Mouse (Mus musculus): ENCODE data around the gene Rasgrp4. TPM values are rescaled to one million over a fixed set of nuclear protein-coding genes. Genes with fewer than 3 reads are reported as not detected.
"Not testable (repeated sequence)": the region's sequence is repeated elsewhere in the genome, so short reads cannot be mapped to it uniquely, and the experiment has no call there.

Rasgrp4 gene
- 0.51 and 6.3 TPM in 2 replicates for total RNA-seq (2014; fragmentation: Nextera tagmentation)
- 0.43 and 1.2 TPM in 2 replicates for total RNA-seq (2017)

- peak; percentile 99 for ATAC-seq (replicated peaks; ENCODE audit: poor library complexity, severe bottlenecking)
Observed at GRCm38 (mm10) chr7:29134693-29135386, at the start of gene Rasgrp4. Gene Rasgrp4, plus strand, starts transcription at chr7:29134851.

GRCm38 (mm10) chr7:29085981-29086380 lies 48.7 kb upstream of the Rasgrp4 start:
- ATAC-seq (replicated peaks; ENCODE audit: poor library complexity, severe bottlenecking): no peak

GRCm38 (mm10) chr7:29086902-29087301 lies 47.7 kb upstream of the Rasgrp4 start:
- ATAC-seq (replicated peaks; ENCODE audit: poor library complexity, severe bottlenecking): no peak

GRCm38 (mm10) chr7:29088817-29089216 lies 45.8 kb upstream of the Rasgrp4 start:
- ATAC-seq (replicated peaks; ENCODE audit: poor library complexity, severe bottlenecking): no peak

- ATAC-seq (replicated peaks; ENCODE audit: poor library complexity, severe bottlenecking): no peak
Observed at GRCm38 (mm10) chr7:29097131-29097530, 37.5 kb upstream of the Rasgrp4 start.

- no peak for ATAC-seq (replicated peaks; ENCODE audit: poor library complexity, severe bottlenecking)
Observed at GRCm38 (mm10) chr7:29101286-29102017, 33.2 kb upstream of the Rasgrp4 start.

GRCm38 (mm10) chr7:29108992-29109955 lies 25.4 kb upstream of the Rasgrp4 start:
- ATAC-seq (replicated peaks; ENCODE audit: poor library complexity, severe bottlenecking): no peak; the same call in 1 of the 2 replicates

- no peak for ATAC-seq (replicated peaks; ENCODE audit: poor library complexity, severe bottlenecking)
Observed at GRCm38 (mm10) chr7:29118142-29118851, 16.4 kb upstream of the Rasgrp4 start.

- no peak for ATAC-seq (replicated peaks; ENCODE audit: poor library complexity, severe bottlenecking)
Observed at GRCm38 (mm10) chr7:29119526-29119925, 15.1 kb upstream of the Rasgrp4 start.

- no peak for ATAC-seq (replicated peaks; ENCODE audit: poor library complexity, severe bottlenecking)
Observed at GRCm38 (mm10) chr7:29122821-29123220, 11.8 kb upstream of the Rasgrp4 start.

GRCm38 (mm10) chr7:29123531-29124358 lies 10.9 kb upstream of the Rasgrp4 start:
- peak; percentile 6; the same call in 1 of the 2 replicates for ATAC-seq (replicated peaks; ENCODE audit: poor library complexity, severe bottlenecking)

GRCm38 (mm10) chr7:29124970-29125369 lies 9.7 kb upstream of the Rasgrp4 start, which contains the start of gene Ryr1:
Gene Ryr1, minus strand, starts transcription at chr7:29125179.
- ATAC-seq (replicated peaks; ENCODE audit: poor library complexity, severe bottlenecking): peak; percentile 85

- peak; percentile 60 for ATAC-seq (replicated peaks; ENCODE audit: poor library complexity, severe bottlenecking)
Observed at GRCm38 (mm10) chr7:29126173-29126915, 8.3 kb upstream of the Rasgrp4 start.

GRCm38 (mm10) chr7:29128725-29129124 lies 5.9 kb upstream of the Rasgrp4 start:
- ATAC-seq (replicated peaks; ENCODE audit: poor library complexity, severe bottlenecking): peak; percentile 72

- ATAC-seq (replicated peaks; ENCODE audit: poor library complexity, severe bottlenecking): no peak
Observed at GRCm38 (mm10) chr7:29134230-29134629, 421 bp upstream of the Rasgrp4 start.

GRCm38 (mm10) chr7:29137429-29137828 lies 2.8 kb downstream of the Rasgrp4 start:
- no peak for ATAC-seq (replicated peaks; ENCODE audit: poor library complexity, severe bottlenecking)

- ATAC-seq (replicated peaks; ENCODE audit: poor library complexity, severe bottlenecking): not testable (repeated sequence)
Observed at GRCm38 (mm10) chr7:29139237-29139636, 4.6 kb downstream of the Rasgrp4 start.

GRCm38 (mm10) chr7:29141416-29141815 lies 6.8 kb downstream of the Rasgrp4 start:
- no peak for ATAC-seq (replicated peaks; ENCODE audit: poor library complexity, severe bottlenecking)
